Mouse (Mus musculus) ES-E14 (cell line): Measurements from ENCODE around the gene Clcnka.

Experiments used
- CHD2 ChIP-seq: IDR thresholded peaks from 2 replicates; pipeline ENCODE4 v1.6.1; 2014; ENCODE audit warnings: mild to moderate bottlenecking, low read depth, low read length, inconsistent platforms
- HCFC1 ChIP-seq: IDR thresholded peaks from 2 replicates; pipeline ENCODE4 v1.6.1; 2012; ENCODE audit warnings: low read length, inconsistent platforms, borderline replicate concordance; ENCODE audit not compliant: insufficient read depth
- MAFK ChIP-seq: IDR thresholded peaks from 2 replicates; pipeline ENCODE4 v1.6.1; 2014; ENCODE audit warnings: mild to moderate bottlenecking, low read depth, low read length, inconsistent platforms; ENCODE audit not compliant: insufficient read depth
- ZC3H11A ChIP-seq: IDR thresholded peaks from 2 replicates; pipeline ENCODE4 v1.6.1; 2012; ENCODE audit warnings: low read depth, mild to moderate bottlenecking, inconsistent platforms, low read length, borderline replicate concordance
- ZNF384 ChIP-seq: IDR thresholded peaks from 2 replicates; pipeline ENCODE4 v1.6.1; 2012; ENCODE audit warnings: low read depth, low read length, inconsistent platforms

- no peak for TF ChIP-seq CHD2
- no peak for TF ChIP-seq ZNF384
- no peak for TF ChIP-seq ZC3H11A
- no peak for TF ChIP-seq MAFK
- TF ChIP-seq HCFC1: no peak
Observed at GRCm38 (mm10) chr4:141427921-141428320, 29.4 kb upstream of the Clcnka start.
